Comparison of ENCODE assay signal across 17 mouse cellular contexts in genomic region chr7:12792624-12793023, GRCm38 (mm10). TPM values are rescaled to one million over a fixed set of nuclear protein-coding genes. Genes with fewer than 3 reads are reported as not detected.
"Had no signal": no experiment of that assay in that cellular context is flagged by ENCODE, and none has a peak within 500 bp of the region (broad histone marks: within the 10 kb centered on the region; RNA-seq: fewer than 3 reads in every experiment).

No protein-coding gene starts in this region.

RNA-seq across cellular contexts. Expression of gene Vmn2r56, which starts 57.8 kb away (rescaled TPM):
- total RNA-seq: midbrain, postnatal 0 days; monocyte, adult 5-6 weeks; neutrophil, adult 5-6 weeks had no signal
- polyA plus RNA-seq: liver, embryonic 15.5 days; liver, postnatal 0 days; lung, adult 2 months; lung, embryonic 15.5 days; lung, postnatal 0 days; macrophage; midbrain, embryonic 11.5 days; midbrain, embryonic 15.5 days; neural tube, embryonic 12.5 days; spleen, adult 2 months; stomach, embryonic 14.5 days; stomach, embryonic 16.5 days; thymus, adult 2 months; urinary bladder, adult 2 months had no signal
